Mouse (Mus musculus) heart, embryonic 12.5 days (tissue): ENCODE data around the gene Dmwd. TPM values are rescaled to one million over a fixed set of nuclear protein-coding genes. Genes with fewer than 3 reads are reported as not detected.

Source experiments
- ATAC-seq: fragments of 200-750 bp; cut with Nextera tagmentation; 2 replicates; pipeline ENCODE4 v1.8.0; 2017; ENCODE audit warnings: moderate TSS enrichment, moderate library complexity; ENCODE audit not compliant: insufficient number of reproducible peaks, low FRiP score
- H3K27ac ChIP-seq: fragments of 300-500 bp; sonication (generic); 2 replicates; pipeline ENCODE4 v1.5.1; 2016; ENCODE audit warnings: mild to moderate bottlenecking, moderate library complexity; ENCODE audit not compliant: poor library complexity, severe bottlenecking
- H3K27me3 ChIP-seq: fragments of 300-500 bp; sonication (generic); replicated peaks from 2 replicates; pipeline ENCODE4 v1.6.1; 2016; ENCODE audit warnings: mild to moderate bottlenecking, moderate library complexity
- H3K36me3 ChIP-seq: fragments of 300-500 bp; sonication (generic); 2 replicates; pipeline ENCODE4 v1.6.1; 2016; ENCODE audit warnings: mild to moderate bottlenecking, moderate library complexity
- H3K4me1 ChIP-seq: fragments of 300-500 bp; sonication (generic); replicated peaks from 2 replicates; pipeline ENCODE4 v1.6.1; 2016; ENCODE audit warnings: mild to moderate bottlenecking
- H3K4me2 ChIP-seq: fragments of 300-500 bp; sonication (generic); 2 replicates; pipeline ENCODE4 v1.6.1; 2016; ENCODE audit warnings: mild to moderate bottlenecking, moderate library complexity
- H3K4me3 ChIP-seq: fragments of 300-500 bp; sonication (generic); 2 replicates; pipeline ENCODE4 v1.5.1; 2016; ENCODE audit warnings: mild to moderate bottlenecking
- H3K9ac ChIP-seq: fragments of 300-500 bp; sonication (generic); 2 replicates; pipeline ENCODE4 v1.6.1; 2016; ENCODE audit warnings: mild to moderate bottlenecking, moderate library complexity
- H3K9me3 ChIP-seq: fragments of 300-500 bp; sonication (generic); replicated peaks from 2 replicates; pipeline ENCODE4 v1.6.1; 2016; ENCODE audit warnings: mild to moderate bottlenecking, moderate library complexity
- WGBS: fragments of 180-500 bp; shearing (Covaris S2); methylation state at CpG from one replicate; pipeline ENCODE4 v1.1.7; 2016; 5-methylcytosine and 5-hydroxymethylcytosine counted together
- polyA plus RNA-seq: library from polyadenylated mRNA; unstranded; fragments of >200 nt; fragmentation: Nextera tagmentation; extraction: Ambion mirVana; gene quantifications from 2 replicates; pipeline ENCODE4 v1.2.1, GENCODE M21; 2016

The Dmwd gene
- polyA plus RNA-seq, 1 experiment from 2014 or later, result 15.5 TPM

DNA sequence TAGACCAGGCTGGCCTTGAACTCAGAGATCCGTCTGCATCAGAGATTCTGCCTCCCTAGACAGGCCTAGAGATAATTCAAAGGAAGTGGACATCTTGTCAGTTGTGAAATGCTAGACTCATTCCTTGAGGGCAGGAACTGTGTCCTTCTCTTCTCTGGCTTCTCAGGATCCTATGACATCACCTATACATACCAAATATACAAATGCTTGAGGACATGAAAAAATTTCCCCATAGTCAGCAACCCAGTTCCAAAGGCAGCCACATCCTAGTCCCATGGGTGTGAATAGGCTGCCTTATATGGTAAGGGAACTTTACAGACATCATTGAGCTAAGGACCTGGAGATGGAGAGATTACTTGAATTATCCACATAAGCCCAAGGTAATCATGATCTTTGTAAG, 33.5 kb downstream of the Dmwd start:
- H3K27me3 ChIP-seq, result no peaks in the 10 kb centered on the region
- H3K9me3 ChIP-seq, result no peaks in the 10 kb centered on the region
- 70% methylated on average over 1 of the region's 1 CpGs for WGBS
- no peak overlapping the region for H3K4me3 ChIP-seq
- no peak overlapping the region for H3K9ac ChIP-seq
- H3K4me2 ChIP-seq, result no peak overlapping the region
- H3K27ac ChIP-seq, result no peak overlapping the region
- no peaks in the 10 kb centered on the region for H3K36me3 ChIP-seq
- no peak for ATAC-seq
- H3K4me1 ChIP-seq, result peaks cover 10% of the 10 kb centered on the region

DNA sequence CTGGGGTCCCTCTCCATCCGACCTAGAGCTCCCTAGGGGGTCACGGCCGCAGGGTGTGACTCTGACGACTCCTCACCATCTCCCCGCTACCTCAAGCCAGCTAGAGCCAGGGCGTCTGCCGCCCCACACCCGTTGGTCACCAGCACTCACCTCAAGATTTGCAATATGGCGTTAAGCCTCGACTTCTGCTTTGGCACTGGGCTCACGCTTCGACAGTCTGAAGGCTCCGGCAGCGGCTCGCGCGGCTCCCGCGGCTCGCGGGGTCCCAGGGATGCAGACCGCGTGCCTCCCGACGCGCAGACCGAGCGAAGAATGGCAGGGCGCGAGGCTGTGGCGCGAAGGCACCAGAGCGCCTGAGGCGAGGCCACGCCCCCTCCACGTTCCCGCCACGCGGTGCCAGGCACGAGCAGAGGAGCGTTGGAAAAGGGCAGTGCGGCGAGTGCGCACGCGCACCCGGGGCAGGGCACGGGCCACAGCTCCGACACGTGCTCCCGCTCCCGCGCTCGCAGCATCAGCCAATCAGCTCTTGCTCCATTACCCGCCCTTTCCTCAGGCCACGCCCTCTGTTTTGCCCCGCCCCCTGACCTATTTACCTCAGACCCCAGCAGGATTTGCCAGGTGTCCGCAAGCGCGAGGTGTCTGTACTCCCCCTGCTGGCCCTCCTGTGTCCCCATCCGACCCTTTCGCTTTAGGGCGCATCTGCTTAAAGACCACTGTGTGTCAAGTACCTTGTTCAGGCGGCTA, 42.2 kb downstream of the Dmwd start, which contains the start of gene Gm4969:
Gene Gm4969 (minus strand): TSS at position 341 of the 744 bp plus-strand sequence.
- 20% methylated on average over 64 of the region's 64 CpGs for WGBS
- Histone ChIP-seq H3K4me3 (peak within 1 kb of the TSS; percentile 30), H3K36me3 (no peaks in the 10 kb centered on the region), H3K9ac (no peak within 1 kb of the TSS), H3K4me2 (peak within 1 kb of the TSS; percentile 64), H3K4me1 (peaks cover 24% of the 10 kb centered on the region), H3K27me3 (no peaks in the 10 kb centered on the region), H3K27ac (no peak within 1 kb of the TSS), H3K9me3 (peaks cover 10% of the 10 kb centered on the region; the same call in 1 of the 2 replicates)
- ATAC-seq, result peak; percentile 45

- Histone ChIP-seq H3K9me3 (peaks cover 10% of the 10 kb centered on the region; the same call in 1 of the 2 replicates), H3K27ac (no peak overlapping the region), H3K36me3 (no peaks in the 10 kb centered on the region), H3K4me2 (no peak overlapping the region), H3K4me3 (no peak overlapping the region), H3K27me3 (no peaks in the 10 kb centered on the region), H3K4me1 (peaks cover 24% of the 10 kb centered on the region), H3K9ac (no peak overlapping the region)
- WGBS, result 88% methylated on average over 8 of the region's 8 CpGs
- ATAC-seq, result no peak
Observed at GRCm38 (mm10) chr7:19119083-19119482, 43.1 kb downstream of the Dmwd start.

DNA sequence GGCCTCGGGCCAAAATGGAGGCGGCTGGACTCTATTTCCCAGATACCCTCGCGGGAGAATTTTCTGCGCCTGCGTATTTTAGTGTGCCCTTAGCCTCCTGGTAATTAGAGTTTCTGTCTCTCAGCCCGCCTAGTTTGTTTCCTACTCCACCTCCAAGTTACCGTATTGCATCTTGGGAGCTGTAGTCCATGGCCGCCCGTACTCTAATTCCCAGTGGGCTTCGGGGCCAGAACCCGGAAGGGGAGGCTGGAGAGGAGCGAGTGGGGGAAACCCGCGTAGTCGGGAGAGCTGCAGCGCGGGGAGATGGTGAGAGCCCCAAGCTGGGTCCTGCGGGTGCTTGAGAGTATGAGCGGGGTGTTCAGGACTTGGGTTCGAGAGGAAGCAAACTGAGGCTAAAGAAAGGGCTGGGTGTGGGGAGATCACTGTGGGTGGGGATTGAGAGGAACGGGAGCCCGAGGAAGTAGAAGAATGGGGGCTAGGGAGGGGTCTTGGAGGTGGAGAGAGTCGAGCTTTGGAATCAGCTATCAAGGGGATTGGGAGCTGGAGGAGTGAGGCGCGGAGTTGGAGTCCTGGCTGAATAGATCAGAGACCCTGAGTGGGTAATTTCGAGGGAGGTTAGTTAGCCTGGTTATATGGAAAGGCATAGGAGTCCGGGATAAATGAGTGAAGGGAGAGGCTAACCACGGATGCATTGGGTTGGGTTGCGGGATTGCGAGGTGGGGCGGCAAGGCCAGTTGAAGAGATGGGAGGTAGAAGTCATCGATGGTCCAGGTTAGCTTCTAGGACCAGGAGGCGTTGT, 43.8 kb downstream of the Dmwd start, which contains the start of gene Fbxo46:
Gene Fbxo46 (plus strand): TSS at position 229 of the 799 bp plus-strand sequence.
- H3K9me3 ChIP-seq, result peaks cover 10% of the 10 kb centered on the region; the same call in 1 of the 2 replicates
- H3K4me3 ChIP-seq, result peak within 1 kb of the TSS; percentile 84
- no peaks in the 10 kb centered on the region for H3K27me3 ChIP-seq
- peak within 1 kb of the TSS; percentile 86 for H3K9ac ChIP-seq
- no peak within 1 kb of the TSS for H3K27ac ChIP-seq
- H3K4me2 ChIP-seq, result peak within 1 kb of the TSS; percentile 92
- 2% methylated on average over 34 of the region's 34 CpGs for WGBS
- ATAC-seq, result peak; percentile 94
- no peaks in the 10 kb centered on the region for H3K36me3 ChIP-seq
- H3K4me1 ChIP-seq, result peaks cover 26% of the 10 kb centered on the region

- no peak for ATAC-seq
- Histone ChIP-seq H3K4me1 (peaks cover 26% of the 10 kb centered on the region), H3K9me3 (peaks cover 10% of the 10 kb centered on the region; the same call in 1 of the 2 replicates), H3K27me3 (no peaks in the 10 kb centered on the region), H3K4me3 (no peak overlapping the region), H3K27ac (no peak overlapping the region), H3K9ac (no peak overlapping the region), H3K36me3 (0 out of 2 replicates have a peak, but pooled peaks cover 5% of the 10 kb centered on the region), H3K4me2 (no peak overlapping the region)
- WGBS, result 92% methylated on average over 4 of the region's 4 CpGs
Observed at GRCm38 (mm10) chr7:19121686-19122085, 45.7 kb downstream of the Dmwd start.

GRCm38 (mm10) chr7:19124713-19125112, 48.7 kb downstream of the Dmwd start:
- H3K27ac ChIP-seq, result no peak overlapping the region
- no peak overlapping the region; the same call in 1 of the 2 replicates for H3K9ac ChIP-seq
- H3K36me3 ChIP-seq, result peaks cover 19% of the 10 kb centered on the region
- 85% methylated on average over 6 of the region's 6 CpGs for WGBS
- no peak overlapping the region for H3K4me2 ChIP-seq
- H3K9me3 ChIP-seq, result no peaks in the 10 kb centered on the region
- H3K27me3 ChIP-seq, result no peaks in the 10 kb centered on the region
- ATAC-seq, result no peak
- H3K4me3 ChIP-seq, result no peak overlapping the region
- peaks cover 20% of the 10 kb centered on the region for H3K4me1 ChIP-seq

GRCm38 (mm10) chr7:19127744-19128143, 51.7 kb downstream of the Dmwd start:
- Histone ChIP-seq H3K9me3 (no peaks in the 10 kb centered on the region), H3K27me3 (no peaks in the 10 kb centered on the region), H3K4me2 (no peak overlapping the region), H3K36me3 (peaks cover 19% of the 10 kb centered on the region), H3K27ac (no peak overlapping the region), H3K9ac (peak overlapping the region; percentile 36; the same call in 1 of the 2 replicates), H3K4me1 (peaks cover 11% of the 10 kb centered on the region), H3K4me3 (no peak overlapping the region)
- 88% methylated on average over 5 of the region's 5 CpGs for WGBS
- no peak for ATAC-seq

- 93% methylated on average over 5 of the region's 5 CpGs for WGBS
- H3K9ac ChIP-seq, result no peak overlapping the region
- no peaks in the 10 kb centered on the region for H3K9me3 ChIP-seq
- no peak for ATAC-seq
- no peaks in the 10 kb centered on the region for H3K27me3 ChIP-seq
- H3K4me2 ChIP-seq, result no peak overlapping the region
- H3K4me1 ChIP-seq, result peaks cover 11% of the 10 kb centered on the region
- H3K36me3 ChIP-seq, result peaks cover 20% of the 10 kb centered on the region
- H3K4me3 ChIP-seq, result no peak overlapping the region
- no peak overlapping the region for H3K27ac ChIP-seq
Observed at GRCm38 (mm10) chr7:19129396-19129795, 53.4 kb downstream of the Dmwd start.

DNA sequence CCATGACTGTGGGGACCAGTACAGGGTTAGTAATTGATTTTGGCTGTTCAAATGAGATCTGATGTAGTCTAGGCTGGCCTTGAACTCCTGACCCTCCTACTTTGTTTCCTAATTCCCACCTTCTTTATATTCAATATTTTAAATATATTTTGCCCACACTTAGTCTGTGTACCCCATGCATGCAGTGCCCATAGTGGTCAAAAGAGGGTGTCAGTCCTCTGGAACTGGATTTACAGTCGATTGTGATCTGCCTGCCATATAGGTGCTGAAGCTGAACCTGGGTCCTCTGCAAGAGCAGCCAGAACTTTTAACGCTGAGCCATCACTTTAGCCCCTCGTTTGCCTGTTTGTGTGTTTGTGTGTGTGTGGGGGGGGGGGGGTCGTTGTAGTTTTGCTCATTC, 54.6 kb downstream of the Dmwd start:
- Histone ChIP-seq H3K27me3 (no peaks in the 10 kb centered on the region), H3K4me2 (peak overlapping the region; percentile 72), H3K9me3 (no peaks in the 10 kb centered on the region), H3K27ac (peak overlapping the region; percentile 80), H3K4me1 (peaks cover 9% of the 10 kb centered on the region), H3K36me3 (peaks cover 29% of the 10 kb centered on the region), H3K4me3 (peak overlapping the region; percentile 53), H3K9ac (peak overlapping the region; percentile 56)
- no peak for ATAC-seq
- 22% methylated on average over 4 of the region's 4 CpGs for WGBS

DNA sequence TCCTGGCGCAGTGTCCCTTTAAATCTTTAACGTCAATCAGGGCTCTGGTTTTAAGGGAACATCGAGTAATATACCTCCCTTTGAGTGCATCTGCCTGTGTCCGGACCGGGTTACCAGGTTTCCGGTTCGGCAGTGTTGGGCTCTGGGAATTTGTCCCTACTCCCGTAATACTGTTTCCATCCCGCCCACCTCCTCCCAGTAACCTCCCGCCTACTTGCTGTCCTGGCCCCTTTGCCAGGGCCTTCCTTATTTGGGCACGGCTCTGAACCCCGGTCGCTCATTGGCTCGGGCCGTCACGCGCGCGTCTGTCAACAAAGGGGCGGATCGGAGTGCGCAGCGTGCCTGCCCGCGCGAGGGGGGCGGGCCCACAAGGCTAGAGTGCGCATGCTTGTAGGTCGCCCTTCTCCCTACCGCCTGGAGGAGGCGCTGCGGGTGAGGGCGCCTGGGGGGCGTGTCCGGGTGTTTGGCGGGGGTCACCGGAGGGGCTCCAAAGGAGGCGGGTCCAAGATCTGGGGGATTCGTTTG, 55.4 kb downstream of the Dmwd start:
- peak overlapping the region; percentile 72 for H3K4me2 ChIP-seq
- H3K36me3 ChIP-seq, result peaks cover 32% of the 10 kb centered on the region
- under 1% methylated on average over 39 of the region's 39 CpGs for WGBS
- H3K4me3 ChIP-seq, result peak overlapping the region; percentile 53
- H3K9ac ChIP-seq, result peak overlapping the region; percentile 71
- no peaks in the 10 kb centered on the region for H3K9me3 ChIP-seq
- peak overlapping the region; percentile 80 for H3K27ac ChIP-seq
- peaks cover 9% of the 10 kb centered on the region for H3K4me1 ChIP-seq
- H3K27me3 ChIP-seq, result no peaks in the 10 kb centered on the region
- ATAC-seq, result peak; percentile 98
